Mouse (Mus musculus): Measurements from ENCODE around the gene Myb.

DNA sequence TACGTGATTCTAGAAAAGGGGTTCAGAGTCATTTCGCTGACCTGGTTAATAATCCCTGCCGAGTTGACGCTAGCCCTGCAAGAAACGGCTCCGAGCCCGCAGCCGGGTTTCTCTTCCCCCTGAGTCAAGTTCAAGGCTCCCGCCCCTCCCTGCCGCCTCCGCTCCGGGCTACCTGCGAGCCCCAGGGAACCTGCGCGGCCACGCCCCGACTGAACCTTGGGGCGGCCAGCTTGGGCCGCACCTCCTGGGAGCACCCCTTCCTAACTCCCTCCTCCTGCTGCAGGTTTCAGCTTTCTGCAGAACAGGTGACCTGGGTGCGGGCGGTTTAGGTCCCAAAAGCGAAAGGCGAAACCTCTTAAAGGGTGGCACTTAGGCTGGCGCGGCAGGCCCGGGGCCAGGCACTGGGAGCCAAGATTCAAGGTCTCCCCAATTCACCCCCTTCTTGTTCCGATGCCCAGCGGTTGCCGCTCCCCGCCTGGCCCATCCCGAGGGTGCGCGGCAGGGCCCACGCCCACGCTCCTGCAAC, 1.8 kb downstream of the Myb start:
- no peak for TF ChIP-seq CTCF (IDR thresholded peaks at IDR 0.05; ENCODE audit: low read depth, low read length)
- no peak for TF ChIP-seq POLR2A (IDR thresholded peaks at IDR 0.05; ENCODE audit: extremely low read depth, insufficient read depth, low read length)

Measured in liver, adult 2 months (tissue).